Mouse (Mus musculus) C2C12 (cell line): Measurements from ENCODE around the gene Gm49486.

Experiments used
- CTCF ChIP-seq: IDR thresholded peaks from one replicate; pipeline ENCODE4 v1.5.1; 2011; ENCODE audit not compliant: control insufficient read depth, insufficient read depth, insufficient read length
- USF1 ChIP-seq: IDR thresholded peaks from one replicate; pipeline ENCODE4 v1.6.1; 2011; ENCODE audit warnings: low read depth, mild to moderate bottlenecking, control low read depth, moderate library complexity

GRCm38 (mm10) chr15:79199390-79199976 lies 29.7 kb upstream of the Gm49486 start:
- no peak for TF ChIP-seq CTCF
- TF ChIP-seq USF1: no peak
